In the genomic region with DNA sequence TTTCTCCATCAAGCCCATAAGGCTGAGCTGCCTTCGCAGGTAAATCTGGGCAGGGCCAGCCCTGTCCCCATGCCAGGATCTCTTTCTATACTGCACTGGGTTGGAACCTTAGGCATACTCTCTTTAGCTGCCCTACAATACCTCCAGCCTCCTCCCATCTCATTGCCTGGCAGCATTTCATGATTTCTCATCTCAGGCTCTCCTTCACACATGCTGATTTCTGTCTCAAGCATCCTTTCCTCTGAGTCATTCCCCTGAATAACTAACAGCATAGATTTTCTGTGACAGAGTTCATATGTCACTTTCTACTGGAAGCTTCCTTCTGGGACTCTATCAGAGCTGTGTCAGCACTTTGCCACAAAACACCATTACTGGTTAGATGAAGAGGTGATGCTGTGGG, we compare ENCODE assay signal across 13 mouse cellular contexts.
"Had no signal": no experiment of that assay in that cellular context is flagged by ENCODE, and none has a peak within 500 bp of the region (broad histone marks: within the 10 kb centered on the region; RNA-seq: fewer than 3 reads in every experiment).

No protein-coding gene starts in this region.

- DNase-seq: gastrocnemius, postnatal 14 days; gastrocnemius, postnatal 36 days; heart, adult 11 months; heart, adult 2 months; heart, postnatal 14 days; heart, postnatal 36 days; kidney, adult 11 months; kidney, adult 2 months; kidney, adult 9 months; kidney, postnatal 25 days; kidney, postnatal 4 days; layer of hippocampus, postnatal 36 days; left cerebral cortex, postnatal 4 days had no signal
